Mouse (Mus musculus): ENCODE data around the gene Dennd4a. TPM values are rescaled to one million over a fixed set of nuclear protein-coding genes. Genes with fewer than 3 reads are reported as not detected.

Dennd4a gene
- polyA plus RNA-seq, 1 experiment from 2014 or later: 22.6 TPM

DNA sequence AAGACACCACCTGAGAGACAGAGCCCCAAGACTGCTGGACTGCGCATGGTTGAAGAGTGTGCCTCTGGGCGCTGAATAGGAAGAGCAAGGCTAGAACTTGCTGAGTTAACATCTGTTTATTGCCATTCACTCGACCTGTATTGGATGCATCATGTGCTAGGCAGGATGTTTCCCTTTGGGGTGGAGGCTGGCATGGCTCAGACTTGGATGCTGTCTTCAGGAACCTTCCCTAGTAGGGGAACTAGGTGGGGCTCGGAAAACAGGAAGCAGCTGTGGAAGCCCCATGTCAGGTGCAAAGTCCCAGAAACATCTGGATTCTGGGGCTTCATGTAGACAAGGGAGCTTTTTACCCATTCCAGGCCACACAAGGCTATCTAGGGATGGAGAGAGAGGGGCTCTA lies 119.1 kb downstream of the Dennd4a start:
- no peaks in the 10 kb centered on the region for H3K27me3 ChIP-seq (replicated peaks; ENCODE audit: control insufficient read depth, insufficient read depth, low read length)
- H3K9ac ChIP-seq (ENCODE audit: low read depth, low read length): no peak overlapping the region
- peaks cover 33% of the 10 kb centered on the region for H3K4me1 ChIP-seq (replicated peaks; ENCODE audit: control insufficient read depth, insufficient read depth, low read length)
- peak overlapping the region; percentile 23; the same call in 1 of the 2 replicates for H3K27ac ChIP-seq (ENCODE audit: low read depth, low read length)
- ATAC-seq (replicated peaks; ENCODE audit: low FRiP score) (no peak), DNase-seq (ENCODE audit: low spot score) (no peak)
- no peaks in the 10 kb centered on the region for H3K9me3 ChIP-seq (ENCODE audit: control insufficient read depth, low read length)
- H3K4me2 ChIP-seq: no peak overlapping the region
- 75% methylated on average over 4 of the region's 4 CpGs for WGBS
- no peaks in the 10 kb centered on the region for H3K36me3 ChIP-seq (ENCODE audit: control insufficient read depth, insufficient read depth, low read length)
- H3K4me3 ChIP-seq (ENCODE audit: low read depth, low read length): no peak overlapping the region

DNA sequence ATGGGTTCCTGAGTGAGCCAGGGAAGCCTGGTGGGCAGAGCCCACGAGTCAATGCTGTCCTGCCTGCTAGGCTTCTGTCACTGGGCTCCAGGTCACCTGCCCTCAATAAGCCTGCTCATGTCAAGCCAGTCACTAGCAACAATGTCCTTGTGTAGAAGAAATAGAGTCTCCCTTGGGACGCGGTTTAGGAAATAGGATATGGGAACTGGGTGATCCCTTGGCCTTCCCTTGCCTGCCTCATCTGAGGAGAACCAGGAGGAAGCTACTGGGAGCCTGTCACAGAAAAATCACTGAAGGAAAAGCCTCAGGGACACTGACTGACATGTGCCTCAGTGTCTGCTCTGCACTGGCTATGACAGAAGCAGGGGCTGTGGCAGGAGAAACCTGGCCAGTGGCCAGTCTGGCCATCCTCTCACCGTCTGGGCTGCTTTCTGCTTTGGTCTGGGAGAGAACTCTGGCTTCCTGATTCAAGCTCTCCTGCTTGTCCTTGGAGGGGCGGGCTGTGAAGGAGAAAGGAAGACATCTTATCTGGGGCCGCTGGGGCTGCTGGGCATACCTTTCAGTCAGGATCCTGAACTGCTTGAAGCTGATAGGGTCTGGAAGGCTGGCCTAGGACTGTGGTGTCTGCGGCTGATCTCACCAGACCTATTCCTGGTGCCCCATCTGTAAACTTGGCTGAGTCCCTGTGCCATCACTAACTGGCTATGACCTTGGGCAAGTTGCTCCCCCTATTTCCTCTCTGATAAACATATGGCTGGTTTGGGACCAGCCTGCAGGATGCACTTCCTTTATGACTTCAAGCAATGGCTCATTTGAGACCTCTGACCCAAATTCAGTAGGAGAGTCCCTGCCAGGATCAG lies 120.8 kb downstream of the Dennd4a start:
- no peak overlapping the region for H3K9ac ChIP-seq (ENCODE audit: low read depth, low read length)

DNA sequence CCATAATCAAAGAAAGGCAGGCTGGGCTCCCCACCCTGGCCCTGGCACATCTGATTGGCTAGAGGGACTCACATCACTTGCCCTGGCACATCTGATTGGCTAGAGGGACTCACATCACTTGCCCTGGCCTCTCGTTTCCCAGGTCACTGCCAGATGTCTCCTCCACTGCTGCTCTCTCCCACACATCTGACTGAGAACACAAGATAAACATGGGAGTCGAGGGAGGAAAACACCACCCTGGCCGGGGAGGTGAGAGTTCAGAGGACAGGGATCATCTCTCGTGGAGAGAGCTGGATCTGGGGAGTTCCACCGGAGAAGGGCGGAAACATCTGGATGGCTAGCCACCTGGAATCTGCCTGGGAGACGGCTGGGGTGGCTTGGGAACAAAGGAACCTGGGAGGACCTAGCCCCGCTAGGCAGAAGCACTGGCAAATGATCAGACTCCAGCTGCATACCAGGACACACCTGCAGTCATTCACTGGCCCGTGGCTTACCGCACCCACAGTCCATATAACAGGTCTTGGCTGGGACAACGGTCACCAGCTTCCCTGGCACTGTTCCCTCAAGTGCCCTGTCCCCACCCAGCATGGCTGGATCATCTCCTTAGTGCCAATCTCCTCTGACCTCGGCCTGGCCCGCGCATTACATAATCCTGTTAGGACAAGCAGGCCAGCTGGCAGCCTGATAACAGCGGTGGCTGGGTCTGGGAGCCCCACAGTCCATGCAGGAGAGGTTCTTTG lies 123.0 kb downstream of the Dennd4a start:
- Histone ChIP-seq H3K4me3 (ENCODE audit: low read depth, low read length) (no peak overlapping the region), H3K9ac (ENCODE audit: low read depth, low read length) (no peak overlapping the region), H3K9me3 (ENCODE audit: control insufficient read depth, low read length) (no peaks in the 10 kb centered on the region), H3K27ac (ENCODE audit: low read depth, low read length) (peak overlapping the region; percentile 28; the same call in 1 of the 2 replicates), H3K4me2 (peak overlapping the region; percentile 42), H3K4me1 (replicated peaks; ENCODE audit: control insufficient read depth, insufficient read depth, low read length) (peaks cover 39% of the 10 kb centered on the region), H3K27me3 (replicated peaks; ENCODE audit: control insufficient read depth, insufficient read depth, low read length) (no peaks in the 10 kb centered on the region), H3K36me3 (ENCODE audit: control insufficient read depth, insufficient read depth, low read length) (no peaks in the 10 kb centered on the region)
- DNase-seq (ENCODE audit: low spot score) (no peak), ATAC-seq (replicated peaks; ENCODE audit: low FRiP score) (peak; percentile 75)
- 46% methylated on average over 15 of the region's 15 CpGs for WGBS

More for the DNA sequence above, 120.8 kb downstream of the Dennd4a start:
- Histone ChIP-seq H3K4me2 (peak overlapping the region; percentile 33), H3K4me3 (ENCODE audit: low read depth, low read length) (no peak overlapping the region), H3K27me3 (replicated peaks; ENCODE audit: control insufficient read depth, insufficient read depth, low read length) (no peaks in the 10 kb centered on the region), H3K27ac (ENCODE audit: low read depth, low read length) (peak overlapping the region; percentile 45; the same call in 1 of the 2 replicates), H3K9me3 (ENCODE audit: control insufficient read depth, low read length) (no peaks in the 10 kb centered on the region), H3K4me1 (replicated peaks; ENCODE audit: control insufficient read depth, insufficient read depth, low read length) (peaks cover 34% of the 10 kb centered on the region), H3K36me3 (ENCODE audit: control insufficient read depth, insufficient read depth, low read length) (no peaks in the 10 kb centered on the region)
- WGBS: 41% methylated on average over 7 of the region's 7 CpGs
- peak; percentile 69 for ATAC-seq (replicated peaks; ENCODE audit: low FRiP score)
- DNase-seq (ENCODE audit: low spot score): no peak

GRCm38 (mm10) chr9:64936508-64936907 lies 125.4 kb downstream of the Dennd4a start:
- no peak for DNase-seq (ENCODE audit: low spot score)
- ATAC-seq (replicated peaks; ENCODE audit: low FRiP score): no peak; the same call in 1 of the 2 replicates
- H3K4me1 ChIP-seq (replicated peaks; ENCODE audit: control insufficient read depth, insufficient read depth, low read length): peaks cover 47% of the 10 kb centered on the region
- H3K4me3 ChIP-seq (ENCODE audit: low read depth, low read length): no peak overlapping the region
- H3K9ac ChIP-seq (ENCODE audit: low read depth, low read length): no peak overlapping the region
- no peaks in the 10 kb centered on the region; the same call in 1 of the 2 replicates for H3K27me3 ChIP-seq (replicated peaks; ENCODE audit: control insufficient read depth, insufficient read depth, low read length)
- WGBS: 5% methylated on average over 6 of the region's 6 CpGs
- H3K4me2 ChIP-seq: peak overlapping the region; percentile 40
- H3K27ac ChIP-seq (ENCODE audit: low read depth, low read length): no peak overlapping the region
- no peaks in the 10 kb centered on the region for H3K9me3 ChIP-seq (ENCODE audit: control insufficient read depth, low read length)
- no peaks in the 10 kb centered on the region for H3K36me3 ChIP-seq (ENCODE audit: control insufficient read depth, insufficient read depth, low read length)

- Histone ChIP-seq H3K4me1 (replicated peaks; ENCODE audit: control insufficient read depth, insufficient read depth, low read length) (peaks cover 38% of the 10 kb centered on the region), H3K9ac (ENCODE audit: low read depth, low read length) (no peak overlapping the region), H3K4me3 (ENCODE audit: low read depth, low read length) (no peak overlapping the region), H3K4me2 (no peak overlapping the region), H3K36me3 (ENCODE audit: control insufficient read depth, insufficient read depth, low read length) (no peaks in the 10 kb centered on the region), H3K9me3 (ENCODE audit: control insufficient read depth, low read length) (no peaks in the 10 kb centered on the region), H3K27ac (ENCODE audit: low read depth, low read length) (peak overlapping the region; percentile 81; the same call in 1 of the 2 replicates), H3K27me3 (replicated peaks; ENCODE audit: control insufficient read depth, insufficient read depth, low read length) (no peaks in the 10 kb centered on the region; the same call in 1 of the 2 replicates)
- WGBS: 56% methylated on average over 5 of the region's 5 CpGs
- ATAC-seq (replicated peaks; ENCODE audit: low FRiP score): no peak
- DNase-seq (ENCODE audit: low spot score): no peak
Measured at GRCm38 (mm10) chr9:64937491-64937890, 126.4 kb downstream of the Dennd4a start.

- Histone ChIP-seq H3K27me3 (replicated peaks; ENCODE audit: control insufficient read depth, insufficient read depth, low read length) (peaks cover 4% of the 10 kb centered on the region; the same call in 1 of the 2 replicates), H3K4me2 (peak overlapping the region; percentile 60), H3K4me3 (ENCODE audit: low read depth, low read length) (peak overlapping the region; percentile 40), H3K36me3 (ENCODE audit: control insufficient read depth, insufficient read depth, low read length) (no peaks in the 10 kb centered on the region), H3K4me1 (replicated peaks; ENCODE audit: control insufficient read depth, insufficient read depth, low read length) (peaks cover 31% of the 10 kb centered on the region), H3K9ac (ENCODE audit: low read depth, low read length) (peak overlapping the region; percentile 55), H3K9me3 (ENCODE audit: control insufficient read depth, low read length) (no peaks in the 10 kb centered on the region), H3K27ac (ENCODE audit: low read depth, low read length) (peak overlapping the region; percentile 81)
- peak; percentile 86 for ATAC-seq (replicated peaks; ENCODE audit: low FRiP score)
- WGBS: 35% methylated on average over 5 of the region's 5 CpGs
- no peak for DNase-seq (ENCODE audit: low spot score)
Measured at GRCm38 (mm10) chr9:64938535-64938934, 127.4 kb downstream of the Dennd4a start.

DNA sequence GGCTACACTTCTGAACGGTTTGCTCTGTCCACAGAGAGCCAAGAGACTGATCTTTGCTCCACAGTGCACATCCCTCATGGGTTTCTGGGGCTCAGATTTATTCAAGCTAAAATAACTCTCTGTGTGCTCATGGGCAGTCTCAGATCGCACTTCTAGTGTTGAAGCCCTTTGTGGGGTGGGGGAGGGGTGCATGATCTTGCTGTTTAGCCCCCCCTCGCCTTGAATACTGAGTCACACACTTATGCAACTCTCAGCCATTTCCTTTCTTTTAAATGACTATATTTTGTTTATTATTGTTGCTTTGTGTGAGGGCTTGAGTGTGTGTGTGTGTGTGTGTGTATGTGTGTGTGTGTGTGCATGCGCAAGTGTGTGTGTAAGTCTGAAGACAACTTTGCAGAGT lies 128.1 kb downstream of the Dennd4a start:
- no peaks in the 10 kb centered on the region for H3K9me3 ChIP-seq (ENCODE audit: control insufficient read depth, low read length)
- H3K4me1 ChIP-seq (replicated peaks; ENCODE audit: control insufficient read depth, insufficient read depth, low read length): peaks cover 26% of the 10 kb centered on the region
- no peak for ATAC-seq (replicated peaks; ENCODE audit: low FRiP score)
- H3K36me3 ChIP-seq (ENCODE audit: control insufficient read depth, insufficient read depth, low read length): no peaks in the 10 kb centered on the region
- 37% methylated on average over 4 of the region's 4 CpGs for WGBS
- peak overlapping the region; percentile 55 for H3K9ac ChIP-seq (ENCODE audit: low read depth, low read length)
- DNase-seq (ENCODE audit: low spot score): no peak
- peak overlapping the region; percentile 81 for H3K27ac ChIP-seq (ENCODE audit: low read depth, low read length)
- H3K4me2 ChIP-seq: peak overlapping the region; percentile 60
- H3K27me3 ChIP-seq (replicated peaks; ENCODE audit: control insufficient read depth, insufficient read depth, low read length): peaks cover 9% of the 10 kb centered on the region
- peak overlapping the region; percentile 40 for H3K4me3 ChIP-seq (ENCODE audit: low read depth, low read length)

GRCm38 (mm10) chr9:64939790-64940189 lies 128.7 kb downstream of the Dennd4a start:
- 77% methylated on average over 2 of the region's 2 CpGs for WGBS
- no peaks in the 10 kb centered on the region for H3K36me3 ChIP-seq (ENCODE audit: control insufficient read depth, insufficient read depth, low read length)
- no peaks in the 10 kb centered on the region for H3K9me3 ChIP-seq (ENCODE audit: control insufficient read depth, low read length)
- H3K27me3 ChIP-seq (replicated peaks; ENCODE audit: control insufficient read depth, insufficient read depth, low read length): peaks cover 11% of the 10 kb centered on the region
- no peak overlapping the region for H3K4me3 ChIP-seq (ENCODE audit: low read depth, low read length)
- no peak overlapping the region for H3K9ac ChIP-seq (ENCODE audit: low read depth, low read length)
- peaks cover 21% of the 10 kb centered on the region for H3K4me1 ChIP-seq (replicated peaks; ENCODE audit: control insufficient read depth, insufficient read depth, low read length)
- no peak overlapping the region for H3K4me2 ChIP-seq
- H3K27ac ChIP-seq (ENCODE audit: low read depth, low read length): no peak overlapping the region
- DNase-seq (ENCODE audit: low spot score): no peak
- no peak for ATAC-seq (replicated peaks; ENCODE audit: low FRiP score)

Measured in liver, embryonic 11.5 days (tissue).